Mouse (Mus musculus): ENCODE data around the gene Cep170b.

The Cep170b gene

GRCm38 (mm10) chr12:112702374-112703320 is 17.6 kb upstream of the Cep170b start:
- DNase-seq (ENCODE audit: low spot score): no peak

DNA sequence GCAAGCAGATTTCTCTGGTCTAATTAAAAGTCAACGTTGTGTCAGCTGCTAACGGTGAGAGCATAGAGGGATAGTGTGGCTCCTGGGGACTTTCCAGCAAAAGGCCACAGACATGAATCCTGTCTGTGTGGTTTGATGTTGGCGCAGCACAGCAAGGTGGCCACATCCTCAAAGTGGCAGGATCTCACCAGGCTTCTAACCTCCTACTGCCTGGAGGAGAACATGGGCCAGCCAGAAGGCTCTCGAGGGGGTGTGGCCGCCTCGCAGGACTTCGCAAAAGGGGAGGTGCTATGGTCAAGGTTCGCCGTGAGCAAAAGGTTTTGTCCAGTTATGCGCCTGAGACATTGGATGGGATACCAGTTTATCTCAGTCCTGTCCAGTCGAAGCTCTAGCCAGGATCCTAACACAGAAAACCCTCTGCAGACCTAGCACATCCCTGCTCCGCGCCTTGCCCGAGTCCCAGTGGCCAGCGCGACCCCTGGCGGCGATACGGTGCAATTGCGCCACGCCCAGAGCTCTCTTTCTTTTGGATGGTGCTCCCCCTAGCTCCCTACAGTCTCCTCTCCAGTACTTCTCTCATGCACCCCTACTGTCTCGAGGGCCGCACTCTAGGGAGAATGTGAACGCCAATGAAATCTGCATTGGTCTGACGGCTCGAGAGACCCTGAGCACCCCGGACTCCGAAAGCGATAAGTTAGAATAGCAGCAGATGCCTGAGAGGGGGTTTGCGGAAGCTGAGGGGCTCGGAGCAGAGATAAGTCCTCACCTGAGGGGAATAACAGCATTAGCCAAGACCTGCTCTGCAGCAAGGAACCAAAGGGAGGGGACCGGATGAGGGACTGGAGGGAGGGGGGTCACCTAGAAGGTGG is 13.3 kb upstream of the Cep170b start:
- DNase-seq (ENCODE audit: low spot score): peak; percentile 78

DNA sequence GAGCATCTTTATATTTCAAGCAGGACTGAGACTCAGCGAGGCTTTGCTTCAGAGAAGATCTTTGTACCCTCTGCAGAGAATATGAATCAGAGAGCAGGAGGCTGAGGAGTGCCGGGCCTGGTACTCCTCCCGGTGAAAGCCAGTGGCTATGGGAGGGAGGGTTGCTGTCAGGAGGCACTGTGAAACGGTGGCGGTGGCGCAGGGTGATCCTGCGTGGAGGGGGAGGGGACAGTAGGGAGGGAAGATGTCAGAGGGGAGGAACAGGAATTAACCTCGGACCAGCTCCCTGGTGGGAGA is 12.7 kb upstream of the Cep170b start:
- no peak for DNase-seq (ENCODE audit: low spot score)

DNA sequence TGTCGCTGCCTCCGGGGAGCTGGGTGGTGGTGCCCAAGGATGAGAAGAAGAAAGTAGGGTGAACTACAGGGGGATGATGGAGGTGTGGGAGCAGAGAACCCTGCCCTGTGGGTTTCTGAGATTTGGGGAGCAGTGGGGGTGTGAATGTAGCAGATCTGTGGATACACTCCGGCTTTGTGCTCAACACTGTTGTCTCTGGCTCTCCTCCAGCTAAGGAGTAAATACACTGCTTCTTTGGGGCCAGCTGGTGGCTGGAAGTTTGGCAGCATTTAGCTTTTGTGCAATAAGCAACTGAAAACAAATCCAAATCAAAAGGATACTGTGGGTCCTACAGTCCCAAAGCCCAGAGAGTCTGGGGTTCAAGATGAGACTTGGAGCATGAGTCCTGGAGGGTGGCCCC is 6.3 kb upstream of the Cep170b start:
- peak; percentile 94 for DNase-seq (ENCODE audit: low spot score)

DNA sequence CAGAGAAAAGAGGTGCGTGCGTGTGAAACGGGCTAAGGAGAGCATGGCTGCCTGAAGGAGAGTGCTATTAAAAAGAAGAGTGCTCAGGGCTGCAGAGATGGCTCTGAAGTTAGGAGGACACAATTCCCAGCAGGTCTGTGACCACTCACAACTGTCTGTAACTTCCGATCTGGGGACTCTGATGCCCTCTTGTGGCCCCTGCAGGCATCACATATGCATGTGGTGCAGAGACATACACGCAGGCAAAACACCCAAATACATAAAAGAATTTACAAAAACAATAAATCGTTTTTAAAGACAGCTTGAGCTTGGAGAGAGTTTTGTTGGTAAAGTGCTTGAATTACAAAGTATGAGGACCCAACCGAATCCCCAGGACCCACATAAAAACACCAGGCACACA is 3.1 kb upstream of the Cep170b start:
- DNase-seq (ENCODE audit: low spot score): peak; percentile 31

GRCm38 (mm10) chr12:112718995-112719394 is 1.3 kb upstream of the Cep170b start:
- DNase-seq (ENCODE audit: low spot score): peak; percentile 21

DNA sequence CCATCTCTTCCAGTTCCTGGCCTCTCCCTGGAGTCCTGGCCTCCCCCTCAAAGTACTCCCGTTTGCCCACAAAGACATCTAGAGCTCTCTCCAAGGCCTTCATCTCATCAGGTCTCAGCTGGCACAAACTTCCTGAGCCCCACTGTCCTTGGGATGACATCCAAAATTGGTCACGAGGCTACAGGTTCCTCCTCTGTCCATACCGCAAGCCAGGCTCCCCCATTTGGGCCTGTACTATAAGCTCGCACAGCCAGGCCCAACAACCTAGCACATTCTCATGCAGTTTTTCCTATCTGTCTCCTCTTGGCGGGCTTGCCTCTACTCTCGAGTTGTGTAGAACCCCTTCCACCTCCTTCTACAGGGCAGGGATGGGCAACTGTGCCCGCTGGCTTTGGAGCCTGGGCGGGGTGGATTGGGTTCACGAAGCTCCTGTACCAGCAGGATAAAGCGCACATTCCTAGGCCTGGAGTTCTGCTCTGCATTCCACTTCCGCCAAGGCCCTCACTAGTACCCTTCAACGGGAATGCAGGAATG is 702 bp downstream of the Cep170b start:
- DNase-seq (ENCODE audit: low spot score): no peak

GRCm38 (mm10) chr12:112721424-112722239 is 1.4 kb downstream of the Cep170b start:
- DNase-seq (ENCODE audit: low spot score): no peak

- peak; percentile 45 for DNase-seq (ENCODE audit: low spot score)
These were observed 2.2 kb downstream of the Cep170b start for GRCm38 (mm10) chr12:112722240-112723027.

DNA sequence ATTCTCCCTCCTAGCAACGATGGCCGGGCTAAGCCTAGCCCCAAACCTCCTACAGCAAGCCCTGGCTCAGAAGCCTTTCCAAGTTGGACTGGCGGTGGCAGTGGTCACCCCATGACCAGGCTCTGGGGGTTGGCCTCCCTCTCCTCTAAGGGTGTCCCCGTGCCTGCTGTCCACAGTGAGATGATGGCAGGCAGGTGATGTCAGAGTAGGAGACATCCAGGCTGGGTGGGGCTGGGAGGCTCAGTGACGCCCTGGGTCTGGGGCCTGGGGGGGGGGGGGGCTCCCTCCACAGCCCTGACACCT is 2.7 kb downstream of the Cep170b start:
- DNase-seq (ENCODE audit: low spot score): no peak

GRCm38 (mm10) chr12:112723445-112723844 is 3.2 kb downstream of the Cep170b start:
- no peak for DNase-seq (ENCODE audit: low spot score)

- DNase-seq (ENCODE audit: low spot score): peak; percentile 79
These were observed 4.0 kb downstream of the Cep170b start for GRCm38 (mm10) chr12:112724077-112724805.

DNA sequence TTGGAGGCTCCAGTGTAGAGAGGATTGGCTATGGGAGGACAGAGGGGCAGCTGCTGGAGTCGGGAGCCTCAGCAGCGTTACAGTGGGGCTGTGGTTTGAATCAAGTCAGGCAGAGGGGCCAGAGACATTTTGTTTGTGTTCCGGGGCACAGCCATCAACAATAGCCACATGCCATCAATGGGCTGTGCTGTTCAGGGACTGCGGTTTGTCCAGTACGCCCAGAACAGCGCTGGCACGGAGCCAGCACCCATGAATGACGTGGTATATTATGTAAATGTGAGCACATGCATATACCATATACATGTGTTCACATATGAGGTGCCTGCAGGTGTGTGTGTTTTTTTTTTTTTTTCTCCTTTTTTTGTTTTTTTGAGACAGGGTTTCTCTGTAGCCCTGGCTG is 7.5 kb downstream of the Cep170b start:
- no peak for DNase-seq (ENCODE audit: low spot score)

DNA sequence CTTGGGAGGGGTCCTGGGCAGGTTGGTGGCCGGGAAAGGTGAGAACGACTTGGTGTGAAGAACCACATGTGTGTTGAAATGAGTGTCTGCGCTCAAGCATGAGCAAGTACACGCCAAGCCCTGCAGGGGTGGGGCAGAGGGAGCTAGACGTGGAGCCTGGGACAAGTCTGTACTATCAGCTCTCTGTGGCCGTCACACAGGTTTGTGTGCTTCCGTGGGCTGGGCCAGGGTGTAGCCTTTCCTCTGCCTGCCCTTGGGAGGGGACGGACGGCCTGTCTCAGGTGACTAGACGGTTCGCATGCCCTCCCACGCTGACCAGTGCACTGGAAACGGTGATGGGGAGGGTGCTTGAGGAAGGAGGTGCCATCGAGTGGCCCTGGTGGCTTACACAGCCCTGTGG is 10.6 kb downstream of the Cep170b start:
- no peak for DNase-seq (ENCODE audit: low spot score)

GRCm38 (mm10) chr12:112732591-112732990 is 12.3 kb downstream of the Cep170b start:
- DNase-seq (ENCODE audit: low spot score): no peak

DNA sequence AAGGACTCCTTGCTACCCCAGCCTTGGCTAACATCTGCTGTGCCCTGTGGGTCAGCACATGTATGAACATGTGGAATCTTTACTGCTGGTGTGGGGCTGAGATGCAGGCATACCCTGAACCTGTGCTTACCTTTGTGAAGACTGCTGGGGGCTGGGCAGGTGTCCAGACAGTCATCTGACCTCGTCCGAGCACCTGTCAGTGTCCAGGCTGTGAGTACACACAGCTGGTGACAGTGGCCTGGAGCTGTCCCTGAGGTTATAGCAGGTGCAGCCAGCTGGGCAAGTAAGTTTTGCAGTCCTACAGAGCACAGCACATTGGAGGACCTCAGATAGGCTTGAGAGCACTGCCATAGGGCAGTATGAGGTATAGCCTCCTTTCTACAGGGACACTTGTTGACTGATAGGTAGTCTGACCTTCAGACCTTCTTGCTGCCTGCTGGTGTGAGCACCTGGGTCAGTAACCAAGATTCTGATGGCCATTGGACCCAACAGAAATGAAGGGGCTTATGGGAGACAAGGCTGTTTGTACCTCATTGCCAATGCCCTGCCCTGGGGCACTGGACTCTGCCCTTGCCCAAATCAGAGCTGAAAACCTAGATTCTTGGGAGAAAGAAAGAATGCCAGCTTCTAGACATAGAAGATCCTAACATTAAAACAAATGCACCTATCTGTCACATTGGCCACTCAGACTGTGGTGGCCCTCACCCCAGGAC is 14.0 kb downstream of the Cep170b start:
- DNase-seq (ENCODE audit: low spot score): no peak

GRCm38 (mm10) chr12:112734881-112735655 is 14.8 kb downstream of the Cep170b start:
- no peak for DNase-seq (ENCODE audit: low spot score)

GRCm38 (mm10) chr12:112735896-112736635 is 15.8 kb downstream of the Cep170b start:
- DNase-seq (ENCODE audit: low spot score): no peak

DNA sequence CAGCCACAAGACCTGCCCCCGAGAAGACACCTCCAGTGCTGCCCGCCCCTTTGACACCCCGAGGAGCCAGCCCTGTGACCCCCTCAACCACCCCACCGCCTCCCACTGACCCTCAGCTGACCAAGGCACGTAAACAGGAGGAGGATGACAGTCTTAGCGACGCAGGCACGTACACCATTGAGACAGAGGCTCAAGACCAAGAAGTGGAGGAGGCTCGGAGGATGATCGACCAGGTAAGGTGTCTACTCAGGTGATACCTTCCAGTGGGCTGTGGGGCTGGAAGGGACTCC is 16.3 kb downstream of the Cep170b start:
- DNase-seq (ENCODE audit: low spot score): no peak

Measured in adipocyte (in vitro differentiated cells).